Mouse (Mus musculus) liver, embryonic 16.5 days (tissue): Measurements from ENCODE around the gene Dgkd. TPM values are rescaled to one million over a fixed set of nuclear protein-coding genes. Genes with fewer than 3 reads are reported as not detected.

Source experiments
- ATAC-seq: fragments of 200-750 bp; cut with Nextera tagmentation; 2 replicates; pipeline ENCODE4 v1.8.0; 2017; ENCODE audit warnings: low read depth, mild to moderate bottlenecking, moderate number of reproducible peaks, moderate library complexity
- H3K27ac ChIP-seq: fragments of 300-500 bp; sonication (generic); 2 replicates; pipeline ENCODE4 v1.5.1; 2014; ENCODE audit warnings: mild to moderate bottlenecking, low read length
- H3K27me3 ChIP-seq: fragments of 300-500 bp; sonication (generic); 2 replicates; pipeline ENCODE4 v1.6.1; 2014; ENCODE audit warnings: low read depth, low read length, mixed read lengths; ENCODE audit not compliant: control insufficient read depth, insufficient read depth
- H3K36me3 ChIP-seq: fragments of 300-500 bp; sonication (generic); 2 replicates; pipeline ENCODE4 v1.6.1; 2014; ENCODE audit warnings: mild to moderate bottlenecking; ENCODE audit not compliant: control insufficient read depth, insufficient read depth
- H3K4me1 ChIP-seq: fragments of 300-500 bp; sonication (generic); 2 replicates; pipeline ENCODE4 v1.6.1; 2014; ENCODE audit warnings: low read depth, low read length, mixed read lengths; ENCODE audit not compliant: control insufficient read depth
- H3K4me2 ChIP-seq: fragments of 300-500 bp; sonication (generic); 2 replicates; pipeline ENCODE4 v1.6.1; 2014; ENCODE audit warnings: low read depth, low read length, mixed read lengths
- H3K4me3 ChIP-seq: fragments of 300-500 bp; sonication (generic); 2 replicates; pipeline ENCODE4 v1.5.1; 2014; ENCODE audit warnings: low read depth, mild to moderate bottlenecking, low read length
- H3K9ac ChIP-seq: fragments of 300-500 bp; sonication (generic); 2 replicates; pipeline ENCODE4 v1.6.1; 2014; ENCODE audit warnings: low read depth, low read length
- H3K9me3 ChIP-seq: fragments of 300-500 bp; sonication (generic); replicated peaks from 2 replicates; pipeline ENCODE4 v1.6.1; 2016; ENCODE audit warnings: low read length; ENCODE audit not compliant: control insufficient read depth
- WGBS: fragments of 180-500 bp; shearing (Covaris S2); extraction: QIAGEN DNeasy Blood & Tissue Kit; methylation state at CpG from one replicate; pipeline ENCODE4 v1.1.7; 2014; ENCODE audit not compliant: insufficient replicate concordance; 5-methylcytosine and 5-hydroxymethylcytosine counted together
- polyA plus RNA-seq: library from polyadenylated mRNA; unstranded; fragments of >200 nt; fragmentation: Nextera tagmentation; extraction: Ambion mirVana; gene quantifications from 2 replicates; pipeline ENCODE4 v1.2.1, GENCODE M21; 2015

Gene Dgkd
- polyA plus RNA-seq, 1 experiment from 2014 or later, result 11.9 TPM

GRCm38 (mm10) chr1:87891634-87892033 is 38.5 kb downstream of the Dgkd start:
- no peak for ATAC-seq

GRCm38 (mm10) chr1:87892499-87892898 is 39.4 kb downstream of the Dgkd start:
- no peak overlapping the region for H3K4me3 ChIP-seq
- peaks cover 8% of the 10 kb centered on the region for H3K4me1 ChIP-seq
- no peak overlapping the region for H3K9ac ChIP-seq
- H3K9me3 ChIP-seq, result no peaks in the 10 kb centered on the region
- H3K4me2 ChIP-seq, result no peak overlapping the region
- no peak overlapping the region for H3K27ac ChIP-seq
- peak; percentile 58; the same call in 1 of the 2 replicates for ATAC-seq
- no peaks in the 10 kb centered on the region for H3K27me3 ChIP-seq
- 70% methylated on average over 2 of the region's 2 CpGs for WGBS
- H3K36me3 ChIP-seq, result no peaks in the 10 kb centered on the region

More at GRCm38 (mm10) chr1:87891634-87892033, 38.5 kb downstream of the Dgkd start:
- Histone ChIP-seq H3K27ac (no peak overlapping the region), H3K4me2 (no peak overlapping the region), H3K4me3 (no peak overlapping the region), H3K9ac (no peak overlapping the region), H3K36me3 (no peaks in the 10 kb centered on the region), H3K4me1 (peaks cover 8% of the 10 kb centered on the region), H3K9me3 (no peaks in the 10 kb centered on the region), H3K27me3 (no peaks in the 10 kb centered on the region)
- 71% methylated on average over 4 of the region's 4 CpGs for WGBS

GRCm38 (mm10) chr1:87893414-87893813 is 40.3 kb downstream of the Dgkd start:
- no peak for ATAC-seq
- 63% methylated on average over 4 of the region's 4 CpGs for WGBS
- Histone ChIP-seq H3K27ac (no peak overlapping the region), H3K9me3 (no peaks in the 10 kb centered on the region), H3K4me3 (no peak overlapping the region), H3K9ac (no peak overlapping the region), H3K4me1 (peaks cover 11% of the 10 kb centered on the region), H3K36me3 (no peaks in the 10 kb centered on the region), H3K27me3 (no peaks in the 10 kb centered on the region), H3K4me2 (no peak overlapping the region)

DNA sequence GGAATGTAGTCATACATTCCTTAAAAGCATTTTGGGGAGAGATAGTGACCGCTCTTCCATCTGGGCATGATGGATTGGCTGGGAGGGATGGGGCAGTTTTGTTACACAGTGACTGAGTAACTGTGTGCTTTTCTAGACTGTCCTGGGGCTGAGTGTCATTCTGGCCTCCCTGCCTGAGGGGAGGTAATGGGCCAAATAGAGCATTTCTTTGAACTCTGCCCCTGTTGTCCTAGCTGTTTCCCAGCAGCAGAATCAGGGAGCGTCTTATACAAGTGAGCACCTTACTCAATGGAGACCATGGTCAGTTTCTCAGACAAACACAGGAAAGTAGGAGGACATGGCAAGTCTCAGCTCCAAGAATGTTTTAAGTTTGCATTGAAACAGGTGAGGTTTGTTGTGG is 43.8 kb downstream of the Dgkd start:
- H3K4me2 ChIP-seq, result no peak overlapping the region
- H3K9ac ChIP-seq, result no peak overlapping the region
- no peaks in the 10 kb centered on the region for H3K27me3 ChIP-seq
- peaks cover 18% of the 10 kb centered on the region for H3K4me1 ChIP-seq
- H3K27ac ChIP-seq, result 0 out of 2 replicates have a peak overlapping the region, but pooled peaks have one; percentile 14
- peak; percentile 43 for ATAC-seq
- WGBS, result 84% methylated on average over 2 of the region's 2 CpGs
- H3K36me3 ChIP-seq, result no peaks in the 10 kb centered on the region
- no peaks in the 10 kb centered on the region for H3K9me3 ChIP-seq
- H3K4me3 ChIP-seq, result no peak overlapping the region

- 16% methylated on average over 2 of the region's 2 CpGs for WGBS
- no peak overlapping the region for H3K4me3 ChIP-seq
- no peak overlapping the region for H3K9ac ChIP-seq
- no peak for ATAC-seq
- H3K4me1 ChIP-seq, result peaks cover 18% of the 10 kb centered on the region
- no peak overlapping the region for H3K4me2 ChIP-seq
- no peaks in the 10 kb centered on the region for H3K27me3 ChIP-seq
- H3K27ac ChIP-seq, result no peak overlapping the region
- no peaks in the 10 kb centered on the region for H3K36me3 ChIP-seq
- H3K9me3 ChIP-seq, result no peaks in the 10 kb centered on the region
Measured at GRCm38 (mm10) chr1:87899701-87900100, 46.6 kb downstream of the Dgkd start.

DNA sequence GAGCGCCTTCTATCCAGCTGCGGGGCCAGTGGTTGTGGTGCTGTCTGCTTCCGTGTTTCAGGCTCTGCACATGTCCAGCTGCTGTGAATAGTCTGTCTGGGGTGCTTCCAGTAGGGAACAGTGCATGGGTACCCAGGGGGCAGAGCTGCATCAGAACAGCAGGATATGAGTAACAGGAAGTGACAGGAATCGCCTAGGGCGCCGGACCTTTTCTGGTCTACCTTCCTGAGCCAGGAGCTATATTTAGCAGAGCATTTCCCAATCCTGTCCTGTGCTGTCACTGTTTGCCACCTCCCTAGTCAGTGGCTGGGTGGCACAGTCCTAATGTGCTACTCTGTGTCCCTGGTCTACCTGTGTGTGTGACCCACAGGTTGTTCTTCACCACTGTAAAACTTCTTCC is 47.9 kb downstream of the Dgkd start:
- ATAC-seq, result peak; percentile 87
- peaks cover 18% of the 10 kb centered on the region for H3K4me1 ChIP-seq
- no peaks in the 10 kb centered on the region for H3K36me3 ChIP-seq
- H3K27ac ChIP-seq, result peak overlapping the region; percentile 77
- H3K9ac ChIP-seq, result no peak overlapping the region
- H3K4me2 ChIP-seq, result no peak overlapping the region
- 30% methylated on average over 6 of the region's 6 CpGs for WGBS
- no peaks in the 10 kb centered on the region for H3K9me3 ChIP-seq
- H3K27me3 ChIP-seq, result no peaks in the 10 kb centered on the region
- no peak overlapping the region for H3K4me3 ChIP-seq

DNA sequence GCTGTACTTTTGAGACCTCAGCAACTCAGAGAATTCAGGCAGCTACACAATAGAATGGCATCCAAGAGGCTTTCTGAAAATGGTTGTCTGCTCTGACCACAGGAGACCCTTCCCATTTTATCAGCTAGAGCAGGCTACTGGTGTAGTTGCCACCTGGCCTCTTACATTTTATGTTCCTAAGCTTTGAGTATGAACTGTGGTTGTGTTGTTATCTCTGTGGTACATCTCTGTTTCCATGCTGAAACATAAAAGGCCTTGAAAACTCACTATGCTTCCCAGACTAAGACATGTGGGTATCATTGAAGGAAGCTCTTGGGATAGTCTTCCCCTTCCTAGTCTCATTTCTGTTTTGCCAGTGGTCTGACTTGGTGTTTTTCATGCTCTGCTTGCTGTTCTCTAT is 49.1 kb downstream of the Dgkd start:
- no peak overlapping the region for H3K27ac ChIP-seq
- H3K4me1 ChIP-seq, result peaks cover 18% of the 10 kb centered on the region
- ATAC-seq, result no peak
- H3K36me3 ChIP-seq, result no peaks in the 10 kb centered on the region
- no peak overlapping the region for H3K9ac ChIP-seq
- H3K9me3 ChIP-seq, result no peaks in the 10 kb centered on the region
- no peaks in the 10 kb centered on the region for H3K27me3 ChIP-seq
- no peak overlapping the region for H3K4me2 ChIP-seq
- no peak overlapping the region for H3K4me3 ChIP-seq

DNA sequence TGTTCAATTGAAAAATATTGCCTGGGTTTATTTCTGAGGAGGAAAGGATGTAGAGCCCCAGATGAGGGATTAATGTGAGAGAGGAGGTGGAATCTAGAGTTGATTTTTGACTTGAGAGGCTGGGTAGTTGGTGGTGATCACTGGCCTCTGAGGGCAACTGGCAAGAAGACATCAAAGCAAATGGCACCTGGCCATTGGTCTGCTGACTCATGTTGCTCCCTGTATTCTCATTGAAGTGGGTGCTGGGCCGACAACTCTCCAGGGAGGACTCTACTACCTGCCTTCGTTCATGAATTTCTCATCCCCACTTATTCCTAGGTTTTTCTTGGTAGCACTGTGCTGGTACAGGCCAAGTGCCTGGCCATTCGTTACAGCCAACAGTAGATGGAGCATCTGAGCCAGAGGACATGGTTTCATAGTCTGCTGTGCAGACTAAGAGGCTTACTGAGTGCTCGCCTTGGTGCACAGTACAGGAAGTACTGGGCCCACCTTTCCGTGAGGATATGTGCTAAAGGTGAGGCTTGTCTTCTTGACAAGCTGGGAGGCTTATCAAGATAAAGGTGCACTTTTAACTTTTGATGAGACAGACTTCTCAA is 53.4 kb downstream of the Dgkd start:
- H3K4me3 ChIP-seq, result no peak overlapping the region
- H3K4me1 ChIP-seq, result peaks cover 20% of the 10 kb centered on the region
- no peak overlapping the region for H3K4me2 ChIP-seq
- H3K9me3 ChIP-seq, result no peaks in the 10 kb centered on the region
- H3K27ac ChIP-seq, result no peak overlapping the region
- WGBS, result 53% methylated on average over 5 of the region's 5 CpGs
- H3K9ac ChIP-seq, result no peak overlapping the region
- H3K27me3 ChIP-seq, result no peaks in the 10 kb centered on the region
- ATAC-seq, result 0 out of 2 replicates have a peak, but pooled peaks have one; percentile 37
- no peaks in the 10 kb centered on the region; the same call in 1 of the 2 replicates for H3K36me3 ChIP-seq

DNA sequence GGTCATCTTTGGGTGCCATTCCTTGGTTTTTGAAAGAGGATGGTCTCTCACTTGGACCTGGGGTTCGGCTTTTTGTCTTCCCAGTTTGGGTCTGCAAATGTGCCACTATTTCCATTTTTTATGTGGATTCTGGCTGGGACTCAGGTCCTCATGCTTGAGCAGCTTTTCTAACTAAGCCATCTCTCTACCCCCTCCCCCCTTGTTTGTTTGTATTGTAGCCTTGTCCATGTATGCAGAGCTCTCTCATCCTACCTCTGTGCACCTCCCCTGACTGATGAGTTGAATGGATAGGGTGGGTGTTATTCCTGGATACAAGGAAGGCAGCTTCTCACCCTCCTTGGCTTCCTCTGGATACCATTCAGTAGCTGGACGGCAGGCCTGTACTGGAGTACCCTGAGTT is 54.9 kb downstream of the Dgkd start:
- H3K36me3 ChIP-seq, result no peaks in the 10 kb centered on the region; the same call in 1 of the 2 replicates
- 78% methylated on average over 2 of the region's 2 CpGs for WGBS
- no peak for ATAC-seq
- no peak overlapping the region for H3K4me2 ChIP-seq
- no peak overlapping the region for H3K27ac ChIP-seq
- H3K9me3 ChIP-seq, result no peaks in the 10 kb centered on the region
- peaks cover 18% of the 10 kb centered on the region for H3K4me1 ChIP-seq
- no peak overlapping the region for H3K9ac ChIP-seq
- H3K4me3 ChIP-seq, result no peak overlapping the region
- H3K27me3 ChIP-seq, result no peaks in the 10 kb centered on the region
